Mouse (Mus musculus): Measurements from ENCODE around the gene Ctnnbl1. TPM values are rescaled to one million over a fixed set of nuclear protein-coding genes. Genes with fewer than 3 reads are reported as not detected.

Gene Ctnnbl1
- total RNA-seq, 2 experiments from 2014 or later: 16.8 to 18.2 TPM

DNA sequence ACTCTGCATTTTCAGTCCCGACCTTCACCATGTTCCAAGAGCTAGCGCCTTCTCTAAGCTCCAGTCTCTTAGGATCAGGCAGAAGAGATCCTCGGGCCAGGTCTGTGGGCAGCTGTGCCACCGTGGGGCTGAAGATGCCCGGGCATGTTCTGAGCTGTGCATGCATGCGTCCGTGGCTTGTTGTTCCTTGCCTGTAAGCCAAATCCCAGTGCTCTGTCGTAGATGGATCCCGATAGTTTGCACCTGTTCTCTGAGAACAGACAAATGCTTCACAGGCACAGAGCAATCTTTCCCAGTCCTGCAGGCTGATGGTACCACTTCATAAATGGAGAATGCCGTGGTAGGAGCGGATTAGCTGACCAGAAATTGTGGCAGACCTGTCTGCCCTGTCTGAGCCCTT, 87.0 kb downstream of the Ctnnbl1 start:
- no peak for DNase-seq

- DNase-seq: no peak
These were observed 92.9 kb downstream of the Ctnnbl1 start for GRCm38 (mm10) chr2:157830101-157830500.

GRCm38 (mm10) chr2:157830620-157831354, 93.6 kb downstream of the Ctnnbl1 start:
- DNase-seq: no peak

- DNase-seq: no peak
These were observed 99.8 kb downstream of the Ctnnbl1 start for GRCm38 (mm10) chr2:157837050-157837449.

DNA sequence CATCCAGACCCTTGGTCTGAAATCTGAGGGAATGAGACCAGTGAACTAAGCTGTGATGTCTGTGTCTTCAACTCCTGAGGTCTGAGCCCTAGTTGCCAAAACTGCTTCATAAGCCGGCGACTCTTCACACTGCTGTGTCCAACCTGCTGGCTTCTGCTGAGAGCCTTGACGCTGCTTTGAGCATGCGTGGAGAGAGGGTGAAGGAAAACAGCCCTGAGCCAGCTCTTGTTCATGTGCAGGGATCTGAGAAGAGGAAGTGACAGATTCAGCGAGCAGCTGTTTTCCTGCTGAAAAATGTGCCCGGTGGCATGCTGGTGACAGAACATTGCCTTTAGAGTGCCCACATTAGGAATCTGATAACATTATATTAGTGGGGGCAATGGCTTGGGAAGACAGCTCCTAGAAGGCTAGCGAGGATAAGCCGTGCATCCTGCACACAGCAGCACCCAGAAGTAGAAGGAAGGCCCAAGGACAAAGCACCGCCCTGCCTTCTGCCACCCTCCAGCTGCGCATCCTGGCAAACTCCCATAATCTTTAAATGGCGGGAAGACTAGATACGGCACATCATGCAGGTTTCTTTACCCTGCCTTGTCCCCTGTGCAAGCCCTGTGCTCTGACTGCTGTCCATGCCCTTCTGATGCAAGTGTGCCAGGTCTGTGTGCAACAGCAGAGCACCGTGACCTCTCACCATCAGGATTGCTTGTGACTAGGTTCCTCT, 101.2 kb downstream of the Ctnnbl1 start:
- no peak for DNase-seq

DNA sequence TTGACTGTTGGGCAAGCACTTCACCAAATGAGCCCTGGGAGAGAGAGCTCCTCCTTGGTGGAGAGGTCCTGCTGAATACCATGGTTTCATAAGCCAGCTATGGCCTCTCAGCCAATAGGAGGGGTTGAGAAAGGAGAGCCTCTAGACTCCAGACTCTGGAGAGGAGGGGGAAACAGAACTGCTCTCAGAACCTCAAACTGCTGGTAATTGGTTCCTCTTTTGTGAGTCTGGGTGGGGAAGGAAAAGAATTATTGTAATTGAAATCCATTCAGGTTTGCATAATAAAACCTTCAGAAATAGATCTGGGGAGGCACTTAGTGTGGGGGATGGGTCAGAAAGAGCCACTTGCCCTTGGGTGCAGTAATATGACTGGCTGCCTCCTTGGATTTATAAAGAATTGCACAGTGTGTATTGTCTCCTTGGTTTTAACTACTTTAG, 103.5 kb downstream of the Ctnnbl1 start:
- DNase-seq: no peak

GRCm38 (mm10) chr2:157841121-157841520, 103.9 kb downstream of the Ctnnbl1 start:
- DNase-seq: no peak

GRCm38 (mm10) chr2:157844746-157845145, 107.5 kb downstream of the Ctnnbl1 start:
- DNase-seq: no peak

DNA sequence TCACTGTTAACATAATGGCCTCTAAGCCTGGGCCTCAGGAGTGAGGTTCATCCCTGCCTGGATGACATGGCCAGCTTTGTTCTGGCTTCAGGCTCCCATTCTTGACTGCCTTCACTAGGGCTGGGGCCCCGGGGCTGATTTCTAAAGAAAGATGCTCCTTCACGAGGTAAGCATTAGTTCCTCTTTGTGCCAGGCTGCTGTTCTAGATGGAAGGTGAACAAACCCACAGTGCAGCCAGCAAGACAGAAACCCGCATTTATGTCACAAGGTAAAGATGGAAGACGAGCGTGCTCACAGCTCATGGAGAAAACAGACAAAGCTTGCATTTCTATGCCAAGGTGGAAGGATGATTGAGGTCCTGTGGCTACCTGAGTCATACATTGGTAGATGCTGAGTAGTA, 108.6 kb downstream of the Ctnnbl1 start:
- DNase-seq: no peak

DNA sequence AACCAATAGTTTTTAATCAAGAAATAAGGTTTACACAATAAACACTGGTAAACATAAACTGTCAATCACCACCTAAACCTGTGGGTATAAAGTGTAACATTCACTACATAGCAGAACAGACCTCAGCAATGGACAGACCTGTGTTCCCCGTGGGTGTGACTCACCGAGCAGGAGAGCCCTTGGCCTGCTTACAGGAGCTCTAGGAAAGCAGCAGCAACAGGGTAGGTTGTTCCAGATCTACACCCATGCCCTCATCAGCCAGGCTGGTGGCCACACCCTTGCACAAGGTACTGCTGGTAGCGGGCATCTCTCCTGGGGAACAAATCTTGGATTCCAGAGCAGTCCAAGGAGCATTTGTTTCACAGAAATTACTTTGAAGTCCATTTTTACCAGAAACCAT, 115.9 kb downstream of the Ctnnbl1 start:
- no peak for DNase-seq

DNA sequence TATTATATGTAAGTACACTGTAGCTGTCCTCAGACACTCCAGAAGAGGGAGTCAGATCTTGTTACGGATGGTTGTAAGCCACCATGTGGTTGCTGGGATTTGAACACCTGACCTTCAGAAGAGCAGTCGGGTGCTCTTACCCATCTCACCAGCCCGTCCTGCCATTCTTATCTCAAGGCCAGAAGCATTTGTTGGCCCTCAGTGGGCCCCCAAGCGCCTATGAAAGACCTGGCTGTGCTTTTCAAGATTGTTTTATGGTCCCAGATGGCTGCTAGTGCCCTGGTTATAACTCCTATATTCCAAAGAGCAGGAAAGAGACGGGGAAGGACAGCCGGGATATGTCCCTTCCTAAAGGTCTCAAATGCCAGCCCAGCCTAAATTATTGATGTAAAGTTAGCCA, 118.6 kb downstream of the Ctnnbl1 start:
- DNase-seq: no peak

DNA sequence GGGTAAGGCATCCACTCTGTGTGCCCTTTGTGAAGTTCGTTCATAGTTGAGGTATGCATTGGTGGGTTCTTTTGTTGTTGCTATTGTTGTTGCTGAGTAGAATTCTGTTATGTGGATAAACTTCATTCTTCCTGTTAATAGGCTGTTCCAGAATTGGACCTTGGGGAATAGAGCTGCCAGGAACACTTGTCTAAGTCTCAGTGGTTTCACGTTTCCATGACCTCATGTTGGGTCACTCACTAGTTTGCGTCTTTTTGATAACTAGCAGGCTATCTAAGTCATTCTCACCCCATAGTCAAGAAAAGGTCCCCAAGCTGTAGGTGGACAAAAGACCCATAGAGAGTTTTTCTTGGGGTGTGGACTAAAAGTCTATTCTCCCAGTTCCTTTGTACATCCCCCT, 120.3 kb downstream of the Ctnnbl1 start:
- DNase-seq: no peak

GRCm38 (mm10) chr2:157858317-157858716, 121.1 kb downstream of the Ctnnbl1 start:
- DNase-seq: no peak

GRCm38 (mm10) chr2:157859046-157859701, 122.0 kb downstream of the Ctnnbl1 start:
- no peak for DNase-seq

- no peak for DNase-seq
These were observed 124.2 kb downstream of the Ctnnbl1 start for GRCm38 (mm10) chr2:157861273-157861944.

GRCm38 (mm10) chr2:157862306-157862705, 125.1 kb downstream of the Ctnnbl1 start:
- DNase-seq: no peak

DNA sequence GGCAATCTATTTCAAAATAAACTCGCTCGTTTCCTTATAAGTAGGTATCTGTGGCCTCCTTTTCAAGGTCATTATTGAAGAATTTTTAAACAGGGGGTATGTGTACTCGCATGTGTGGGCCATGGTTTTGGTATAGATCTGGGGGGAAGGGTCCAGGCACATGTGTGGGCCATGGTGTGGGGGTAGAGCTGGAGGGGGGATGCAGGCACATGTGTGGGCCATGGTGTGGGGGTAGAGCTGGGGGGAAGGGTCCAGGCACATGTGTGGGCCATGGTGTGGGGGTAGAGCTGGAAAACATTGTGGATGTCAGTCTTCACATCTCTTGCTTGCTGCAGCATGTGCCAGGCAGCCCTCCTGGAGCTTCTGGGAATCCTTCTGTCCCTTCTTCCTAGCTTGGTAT, 129.9 kb downstream of the Ctnnbl1 start:
- DNase-seq: no peak

DNA sequence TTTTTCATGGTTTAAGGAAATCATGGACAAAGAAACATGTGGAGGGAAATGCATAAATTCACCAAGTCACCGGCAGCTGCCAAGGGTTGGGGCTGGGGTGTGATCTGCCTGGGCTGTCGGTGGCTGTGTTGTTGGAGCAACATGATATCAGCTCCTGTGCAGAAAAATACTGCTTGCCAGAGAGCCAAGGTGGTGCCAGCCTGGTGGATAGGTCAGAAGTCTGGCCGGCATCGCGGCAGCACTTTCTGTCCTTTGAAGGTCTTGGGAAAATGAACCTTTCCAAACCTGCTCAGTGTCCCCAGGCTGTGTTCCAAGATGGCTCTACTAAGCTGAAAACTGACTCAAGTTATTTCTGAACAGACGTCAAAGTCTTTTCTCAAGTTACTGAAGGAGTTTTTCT, 133.0 kb downstream of the Ctnnbl1 start:
- DNase-seq: no peak

DNA sequence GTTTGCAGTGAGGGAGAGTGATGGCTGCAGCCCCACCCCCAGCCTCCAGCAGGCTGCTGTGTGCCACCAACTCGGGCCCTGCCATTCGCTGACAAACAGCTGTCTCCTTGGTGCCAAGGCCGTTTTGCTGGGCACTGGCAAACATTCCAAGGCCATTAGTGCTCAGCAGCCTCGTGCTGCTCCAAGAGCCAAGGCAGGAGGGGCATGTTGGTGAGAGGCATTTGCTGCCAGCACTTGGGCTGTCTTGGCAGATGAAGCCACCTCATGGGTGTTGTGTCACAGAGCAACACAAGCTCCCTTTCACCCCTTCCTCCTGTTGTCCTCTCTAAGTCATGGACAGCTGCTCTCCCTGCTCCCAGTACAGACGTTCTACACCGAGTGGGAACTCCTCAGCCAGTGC, 136.0 kb downstream of the Ctnnbl1 start:
- DNase-seq: no peak

GRCm38 (mm10) chr2:157873691-157874090, 136.5 kb downstream of the Ctnnbl1 start:
- no peak for DNase-seq

DNA sequence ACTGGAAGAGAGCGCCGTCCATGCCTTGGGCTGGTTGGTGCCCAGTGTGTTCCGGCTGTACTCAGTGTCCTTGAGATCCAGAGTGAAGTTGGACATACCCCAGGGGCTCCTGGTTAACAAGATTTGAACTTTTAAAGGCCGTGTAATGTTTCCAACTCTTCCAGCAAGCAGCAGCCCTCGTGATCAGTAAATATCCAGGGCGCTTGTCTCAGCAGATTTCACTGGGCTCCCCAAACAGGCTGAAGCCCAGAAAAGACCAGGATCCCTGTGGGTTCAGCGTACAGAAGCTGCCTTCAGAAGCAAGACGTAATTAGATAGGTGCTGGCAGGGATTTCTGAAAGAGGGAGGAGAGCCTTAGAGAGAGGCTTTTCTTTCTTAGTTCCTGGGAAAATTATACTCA, 137.9 kb downstream of the Ctnnbl1 start:
- DNase-seq: no peak

DNA sequence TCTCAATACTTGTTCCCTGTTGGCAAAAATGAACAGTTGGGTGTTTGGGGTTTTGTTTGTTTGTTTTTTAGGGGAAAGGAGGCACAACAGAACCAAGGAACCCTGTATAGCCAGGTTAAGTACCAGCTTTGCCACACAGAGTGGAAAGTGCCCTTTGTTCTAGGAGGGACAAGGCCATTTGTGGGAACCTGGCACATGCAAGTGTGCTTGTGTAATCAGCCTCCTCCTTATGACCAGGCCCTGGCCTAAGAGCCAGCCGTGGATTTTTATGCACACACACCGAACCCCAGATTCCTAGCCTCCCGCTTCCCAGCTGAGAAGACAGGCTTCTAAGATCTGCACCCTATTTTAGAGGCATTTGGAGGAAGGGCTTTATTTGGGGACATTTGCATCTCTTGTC, 140.2 kb downstream of the Ctnnbl1 start:
- DNase-seq: no peak

GRCm38 (mm10) chr2:157877967-157878366, 140.8 kb downstream of the Ctnnbl1 start:
- no peak for DNase-seq

Data from heart, postnatal 4 days (tissue).